Mouse (Mus musculus) hindbrain, embryonic 11.5 days (tissue): ENCODE data around the gene Gm20388. TPM values are rescaled to one million over a fixed set of nuclear protein-coding genes. Genes with fewer than 3 reads are reported as not detected.

Experiments
- ATAC-seq: fragments of 200-750 bp; cut with Nextera tagmentation; 2 replicates; pipeline ENCODE4 v1.8.0; 2017; ENCODE audit warnings: mild to moderate bottlenecking, moderate TSS enrichment, moderate library complexity; ENCODE audit not compliant: low FRiP score
- DNase-seq: peaks from one replicate; pipeline ENCODE4 v3.0.0-alpha.2; 2015; ENCODE audit warnings: low spot score
- H3K27ac ChIP-seq: fragments of 300-500 bp; sonication (generic); 2 replicates; pipeline ENCODE4 v1.5.1; 2014; ENCODE audit warnings: mild to moderate bottlenecking, low read depth, low read length
- H3K27me3 ChIP-seq: fragments of 300-500 bp; sonication (generic); 2 replicates; pipeline ENCODE4 v1.6.1; 2014; ENCODE audit warnings: mild to moderate bottlenecking, low read length, moderate library complexity, mixed read lengths; ENCODE audit not compliant: control insufficient read depth, insufficient read depth
- H3K36me3 ChIP-seq: fragments of 300-500 bp; sonication (generic); 2 replicates; pipeline ENCODE4 v1.6.1; 2014; ENCODE audit warnings: mild to moderate bottlenecking, low read length, moderate library complexity, mixed read lengths; ENCODE audit not compliant: control insufficient read depth, insufficient read depth
- H3K4me1 ChIP-seq: fragments of 300-500 bp; sonication (generic); replicated peaks from 2 replicates; pipeline ENCODE4 v1.6.1; 2014; ENCODE audit warnings: low read length, mixed read lengths; ENCODE audit not compliant: control insufficient read depth, insufficient read depth
- H3K4me2 ChIP-seq: fragments of 300-500 bp; sonication (generic); replicated peaks from 2 replicates; pipeline ENCODE4 v1.6.1; 2014; ENCODE audit warnings: mild to moderate bottlenecking, low read depth, low read length
- H3K4me3 ChIP-seq: fragments of 300-500 bp; sonication (generic); 2 replicates; pipeline ENCODE4 v1.5.1; 2014; ENCODE audit warnings: low read depth, low read length
- H3K9ac ChIP-seq: fragments of 300-500 bp; sonication (generic); 2 replicates; pipeline ENCODE4 v1.6.1; 2014; ENCODE audit warnings: low read depth, low read length
- H3K9me3 ChIP-seq: fragments of 300-500 bp; sonication (generic); 2 replicates; pipeline ENCODE4 v1.6.1; 2016; ENCODE audit warnings: low read length; ENCODE audit not compliant: control insufficient read depth
- WGBS: fragments of 180-500 bp; shearing (Covaris S2); extraction: QIAGEN DNeasy Blood & Tissue Kit; methylation state at CpG from one replicate; pipeline ENCODE4 v1.1.7; 2014; 5-methylcytosine and 5-hydroxymethylcytosine counted together
- polyA plus RNA-seq: library from polyadenylated mRNA; unstranded; fragments of >200 nt; fragmentation: Nextera tagmentation; extraction: Ambion mirVana; gene quantifications from 2 replicates; pipeline ENCODE4 v1.2.1, GENCODE M21; 2014

Gm20388 gene
- polyA plus RNA-seq, 1 experiment from 2014 or later = 11.8 TPM

DNA sequence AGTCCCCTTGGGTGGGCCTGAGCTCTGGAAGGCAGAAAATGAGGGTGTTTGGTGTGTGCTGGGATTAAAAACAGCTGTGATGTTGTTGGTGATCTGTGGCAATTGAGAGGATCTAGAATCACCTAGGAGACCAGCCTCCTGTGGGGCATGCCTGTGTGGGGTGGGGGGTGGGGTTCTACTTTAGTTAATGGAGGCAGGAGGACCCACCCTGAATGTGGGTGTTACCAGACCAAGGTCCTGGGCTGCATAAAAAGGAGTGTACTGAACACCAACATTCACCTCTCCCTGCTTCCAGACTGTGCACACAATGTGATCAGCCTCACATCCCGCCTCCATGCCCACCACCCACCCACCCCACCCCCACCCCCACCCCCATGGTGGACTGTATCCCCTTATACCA lies 518.5 kb downstream of the Gm20388 start:
- Histone ChIP-seq H3K4me3 (no peak overlapping the region), H3K27ac (no peak overlapping the region), H3K9ac (no peak overlapping the region), H3K4me1 (peaks cover 33% of the 10 kb centered on the region), H3K4me2 (no peak overlapping the region), H3K36me3 (no peaks in the 10 kb centered on the region), H3K27me3 (no peaks in the 10 kb centered on the region), H3K9me3 (peaks cover 2% of the 10 kb centered on the region; the same call in 1 of the 2 replicates)
- DNase-seq (no peak), ATAC-seq (no peak)
- WGBS = 93% methylated on average over 1 of the region's 1 CpGs

DNA sequence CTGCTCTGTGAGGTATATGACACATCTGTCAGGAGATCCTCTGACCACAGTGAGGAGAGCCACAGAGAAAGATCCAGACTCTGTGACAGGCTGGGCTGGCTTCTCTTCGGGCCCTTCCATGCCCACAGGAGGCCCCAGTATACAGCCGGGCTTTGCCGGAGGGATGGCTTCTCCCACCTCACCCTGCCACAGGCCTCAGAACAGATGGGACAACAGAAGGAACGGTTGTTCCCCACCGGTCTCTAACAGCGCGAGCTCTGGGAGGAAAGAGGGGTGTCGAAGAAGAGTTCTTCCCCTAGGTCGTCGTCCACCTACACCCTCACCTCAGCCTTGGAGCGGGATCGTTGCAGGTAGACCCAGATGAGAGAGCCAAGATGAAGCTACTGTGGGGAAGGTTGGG lies 520.4 kb downstream of the Gm20388 start:
- Histone ChIP-seq H3K9me3 (peaks cover 2% of the 10 kb centered on the region; the same call in 1 of the 2 replicates), H3K27me3 (no peaks in the 10 kb centered on the region), H3K27ac (no peak overlapping the region), H3K4me3 (no peak overlapping the region), H3K9ac (no peak overlapping the region), H3K4me1 (peaks cover 15% of the 10 kb centered on the region), H3K36me3 (no peaks in the 10 kb centered on the region), H3K4me2 (no peak overlapping the region)
- WGBS = 78% methylated on average over 12 of the region's 12 CpGs
- ATAC-seq = no peak
- DNase-seq = no peak

DNA sequence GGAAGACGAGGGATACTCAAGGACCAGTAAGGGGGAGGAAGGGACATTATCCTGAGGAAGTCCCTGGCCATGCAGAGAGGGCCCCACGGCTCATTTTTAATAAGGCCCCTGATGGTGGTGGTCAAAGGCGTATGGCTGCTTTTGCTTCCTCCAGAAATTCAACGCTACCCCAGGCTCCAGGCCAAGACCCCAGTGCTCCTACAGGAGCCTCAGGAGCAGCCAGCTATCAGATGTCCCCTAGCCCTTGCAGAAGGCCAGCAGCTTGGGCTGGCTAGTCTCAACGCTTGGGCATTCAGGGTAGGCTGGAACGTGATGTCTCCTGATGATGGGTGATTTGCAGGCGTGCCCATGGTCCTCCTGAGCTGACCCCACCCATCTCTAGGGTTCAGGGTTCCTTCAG lies 521.8 kb downstream of the Gm20388 start:
- Histone ChIP-seq H3K27me3 (no peaks in the 10 kb centered on the region), H3K36me3 (no peaks in the 10 kb centered on the region), H3K4me3 (no peak overlapping the region), H3K4me1 (peaks cover 11% of the 10 kb centered on the region), H3K4me2 (no peak overlapping the region), H3K9ac (no peak overlapping the region), H3K27ac (no peak overlapping the region), H3K9me3 (peaks cover 2% of the 10 kb centered on the region; the same call in 1 of the 2 replicates)
- ATAC-seq (no peak), DNase-seq (no peak)
- 82% methylated on average over 7 of the region's 7 CpGs for WGBS

DNA sequence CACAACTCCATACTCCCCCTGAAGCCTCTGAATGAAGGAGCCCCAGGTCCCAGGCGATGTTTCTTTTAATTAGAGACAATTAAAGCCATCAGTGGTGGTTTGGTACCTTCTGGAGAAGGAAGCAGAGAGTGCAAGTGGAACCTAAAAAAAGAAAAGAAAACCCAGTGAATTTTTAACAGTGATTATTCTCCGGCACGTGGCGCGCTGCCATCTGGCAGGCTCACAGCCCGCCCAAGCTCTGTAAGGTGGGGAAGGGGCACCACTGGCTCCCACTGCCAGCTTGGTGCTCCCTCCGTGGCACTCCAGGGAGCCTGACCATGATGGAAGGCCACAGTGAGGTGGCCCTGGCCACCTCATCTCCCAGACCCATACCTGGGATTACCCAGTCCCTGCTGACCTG lies 522.5 kb downstream of the Gm20388 start:
- WGBS = 88% methylated on average over 7 of the region's 7 CpGs
- peaks cover 2% of the 10 kb centered on the region; the same call in 1 of the 2 replicates for H3K9me3 ChIP-seq
- DNase-seq = no peak
- no peaks in the 10 kb centered on the region; the same call in 1 of the 2 replicates for H3K27me3 ChIP-seq
- no peak overlapping the region for H3K4me3 ChIP-seq
- no peak overlapping the region for H3K4me2 ChIP-seq
- H3K9ac ChIP-seq = no peak overlapping the region
- peaks cover 18% of the 10 kb centered on the region for H3K4me1 ChIP-seq
- H3K36me3 ChIP-seq = no peaks in the 10 kb centered on the region
- ATAC-seq = no peak
- no peak overlapping the region for H3K27ac ChIP-seq

DNA sequence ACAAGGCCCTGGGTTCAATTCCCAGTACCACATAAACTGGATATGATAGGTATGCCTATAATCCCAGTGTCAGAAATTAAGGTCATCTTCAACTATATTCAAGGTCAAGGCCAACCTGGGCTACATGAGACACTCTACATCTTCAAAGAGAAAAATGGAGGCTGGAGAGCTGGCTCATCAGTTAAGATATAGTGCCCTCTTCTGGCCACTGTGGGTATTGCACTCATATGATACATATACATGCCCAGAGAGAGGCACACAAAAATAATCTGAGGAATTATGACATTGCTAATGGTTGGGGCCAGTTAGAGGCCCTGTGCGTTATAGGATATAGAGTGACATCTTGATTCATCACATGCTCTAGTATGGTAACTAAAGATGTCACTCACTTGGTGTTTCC lies 523.1 kb downstream of the Gm20388 start:
- WGBS = 97% methylated on average over 1 of the region's 1 CpGs
- ATAC-seq = no peak
- Histone ChIP-seq H3K4me1 (peaks cover 21% of the 10 kb centered on the region), H3K36me3 (no peaks in the 10 kb centered on the region), H3K27ac (no peak overlapping the region), H3K9me3 (peaks cover 2% of the 10 kb centered on the region; the same call in 1 of the 2 replicates), H3K27me3 (no peaks in the 10 kb centered on the region; the same call in 1 of the 2 replicates), H3K9ac (no peak overlapping the region), H3K4me3 (no peak overlapping the region), H3K4me2 (no peak overlapping the region)
- DNase-seq = no peak

DNA sequence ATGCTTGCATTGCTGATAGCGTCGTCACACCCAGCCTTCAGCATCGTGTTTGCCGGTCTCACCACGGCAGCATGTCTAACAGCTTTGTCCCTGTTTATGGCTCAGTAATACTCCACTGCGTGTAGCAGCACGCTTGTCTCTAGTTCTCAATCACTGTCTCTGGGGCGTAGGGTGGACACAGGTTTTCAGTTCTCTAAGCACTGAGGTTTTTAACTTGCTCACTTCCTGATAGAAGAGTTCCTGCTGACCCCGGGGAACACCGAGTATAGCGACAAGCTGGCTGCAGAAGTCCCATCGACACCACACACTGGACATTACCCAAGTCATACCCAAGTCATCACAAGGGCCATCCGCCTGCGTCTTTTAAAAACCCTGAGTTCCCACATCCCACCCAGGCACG lies 525.1 kb downstream of the Gm20388 start:
- DNase-seq (no peak), ATAC-seq (no peak)
- Histone ChIP-seq H3K36me3 (no peaks in the 10 kb centered on the region), H3K4me1 (peaks cover 36% of the 10 kb centered on the region), H3K27me3 (no peaks in the 10 kb centered on the region; the same call in 1 of the 2 replicates), H3K4me3 (no peak overlapping the region), H3K4me2 (no peak overlapping the region), H3K9ac (no peak overlapping the region), H3K9me3 (peaks cover 2% of the 10 kb centered on the region; the same call in 1 of the 2 replicates), H3K27ac (no peak overlapping the region)
- 93% methylated on average over 15 of the region's 15 CpGs for WGBS

DNA sequence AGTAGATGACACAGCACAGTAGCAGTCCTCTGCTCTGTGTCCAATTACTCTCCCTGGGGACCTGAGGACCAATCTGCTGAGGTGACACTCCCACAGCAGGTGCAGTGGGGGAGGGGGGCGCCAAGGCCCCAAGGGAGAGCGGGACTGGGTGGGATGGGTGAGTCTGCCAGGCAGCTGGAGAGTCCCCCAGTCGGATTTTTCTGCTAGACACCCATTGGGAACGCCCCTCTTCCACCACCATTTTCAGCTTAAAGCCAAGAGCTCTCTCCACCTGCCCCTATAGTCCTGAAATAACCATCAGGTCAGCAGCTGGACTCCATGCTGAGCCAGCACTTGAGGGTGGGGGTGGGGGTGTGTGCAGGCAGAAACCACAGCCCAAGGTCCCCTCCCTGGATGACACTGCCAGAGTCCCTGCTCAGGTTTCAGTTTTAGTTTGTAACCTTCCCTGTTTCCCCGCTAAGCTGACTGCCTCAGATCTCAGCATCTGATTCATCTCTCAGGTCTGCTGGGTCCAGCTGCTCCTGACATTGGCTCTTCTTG lies 525.9 kb downstream of the Gm20388 start:
- DNase-seq (no peak), ATAC-seq (no peak)
- Histone ChIP-seq H3K27ac (no peak overlapping the region), H3K9me3 (peaks cover 2% of the 10 kb centered on the region; the same call in 1 of the 2 replicates), H3K27me3 (no peaks in the 10 kb centered on the region; the same call in 1 of the 2 replicates), H3K4me1 (peaks cover 38% of the 10 kb centered on the region), H3K4me2 (no peak overlapping the region), H3K4me3 (no peak overlapping the region), H3K36me3 (no peaks in the 10 kb centered on the region), H3K9ac (no peak overlapping the region)
- WGBS = 43% methylated on average over 5 of the region's 5 CpGs

DNA sequence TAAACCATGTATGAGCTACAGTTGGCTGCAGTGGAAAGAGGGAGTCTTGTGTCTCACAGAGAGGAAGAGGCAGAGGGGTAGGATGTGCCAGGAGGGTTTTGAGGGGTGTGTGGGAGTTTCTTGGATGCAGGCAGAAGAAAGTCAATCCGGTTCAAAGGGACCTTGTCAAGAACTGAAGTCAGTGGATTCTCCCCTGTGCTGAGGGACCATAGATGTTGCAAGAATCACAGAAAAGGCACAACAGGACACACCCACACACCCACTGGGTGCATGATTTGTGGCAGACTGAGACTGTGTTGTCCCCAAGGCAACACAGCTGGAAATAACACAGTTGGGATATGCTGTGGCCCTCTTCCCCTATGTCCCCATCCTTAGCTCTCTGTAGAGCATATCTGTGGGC lies 526.6 kb downstream of the Gm20388 start:
- no peak overlapping the region for H3K9ac ChIP-seq
- no peaks in the 10 kb centered on the region; the same call in 1 of the 2 replicates for H3K27me3 ChIP-seq
- H3K4me2 ChIP-seq = no peak overlapping the region
- H3K9me3 ChIP-seq = peaks cover 2% of the 10 kb centered on the region; the same call in 1 of the 2 replicates
- peaks cover 38% of the 10 kb centered on the region for H3K4me1 ChIP-seq
- no peak overlapping the region for H3K4me3 ChIP-seq
- H3K36me3 ChIP-seq = no peaks in the 10 kb centered on the region
- H3K27ac ChIP-seq = no peak overlapping the region
- no peak for ATAC-seq
- no peak for DNase-seq
- 70% methylated on average over 1 of the region's 1 CpGs for WGBS

DNA sequence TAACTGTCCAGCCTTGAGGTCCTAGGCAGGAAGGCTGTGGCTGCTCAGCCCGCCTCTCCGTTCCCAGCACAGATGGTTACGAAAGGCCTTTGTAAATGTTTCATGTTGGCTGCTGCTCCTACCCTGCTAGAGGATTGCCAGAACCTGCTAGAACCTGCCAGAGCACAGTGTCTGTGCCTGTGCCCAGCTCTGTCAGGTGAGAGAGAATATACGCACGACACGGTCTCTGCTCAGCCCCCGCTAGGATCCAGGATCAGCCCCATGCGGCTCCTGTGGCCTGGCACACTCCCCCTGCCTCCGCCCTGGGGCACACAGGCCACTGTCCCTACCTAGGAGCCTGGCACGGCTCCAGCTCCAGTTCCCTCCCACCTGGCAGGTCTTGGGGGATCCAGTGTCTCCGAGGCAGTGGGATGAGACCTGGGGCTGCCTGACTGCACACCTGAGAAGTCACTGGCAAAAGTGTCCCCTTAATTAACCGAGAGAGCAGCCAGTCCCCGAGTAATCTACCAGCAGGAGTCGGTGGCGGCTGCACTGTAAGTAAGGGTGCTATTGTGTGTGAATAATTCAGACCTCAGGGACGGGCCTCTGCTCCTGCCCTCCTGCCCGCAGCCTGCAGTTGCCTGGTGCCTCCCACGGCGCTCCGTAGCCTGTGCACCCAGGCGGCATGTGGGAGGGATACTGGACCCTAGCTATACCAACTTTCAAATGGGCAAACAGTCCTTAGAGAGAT lies 527.2 kb downstream of the Gm20388 start:
- Histone ChIP-seq H3K9ac (no peak overlapping the region), H3K9me3 (peaks cover 2% of the 10 kb centered on the region; the same call in 1 of the 2 replicates), H3K4me1 (peaks cover 38% of the 10 kb centered on the region), H3K4me3 (no peak overlapping the region), H3K4me2 (no peak overlapping the region), H3K27ac (peak overlapping the region; percentile 47; the same call in 1 of the 2 replicates), H3K27me3 (no peaks in the 10 kb centered on the region; the same call in 1 of the 2 replicates), H3K36me3 (no peaks in the 10 kb centered on the region)
- 72% methylated on average over 21 of the region's 21 CpGs for WGBS
- ATAC-seq (no peak), DNase-seq (no peak)
